Mouse (Mus musculus) cortical plate, adult 2 months (tissue): ENCODE data around the gene Smarcc1. TPM values are rescaled to one million over a fixed set of nuclear protein-coding genes. Genes with fewer than 3 reads are reported as not detected.
"Not testable (repeated sequence)": the region's sequence is repeated elsewhere in the genome, so short reads cannot be mapped to it uniquely, and the experiment has no call there.

ENCODE experiments used
- H3K27ac ChIP-seq: fragments of 200-500 bp; 2 replicates; pipeline ENCODE4 v1.5.1; 2012; ENCODE audit warnings: low read length, control low read depth, inconsistent platforms; ENCODE audit not compliant: insufficient read depth
- H3K4me1 ChIP-seq: fragments of 200-500 bp; 2 replicates; pipeline ENCODE4 v1.6.1; 2011; ENCODE audit warnings: low read length; ENCODE audit not compliant: control insufficient read depth, insufficient read depth
- H3K4me3 ChIP-seq: fragments of 200-500 bp; 2 replicates; pipeline ENCODE4 v1.5.1; 2011; ENCODE audit warnings: mild to moderate bottlenecking, low read length, control low read depth; ENCODE audit not compliant: insufficient read depth
- CTCF ChIP-seq: fragments of 200-500 bp; IDR thresholded peaks from 2 replicates; pipeline ENCODE4 v1.5.1; 2011; ENCODE audit warnings: mild to moderate bottlenecking, control low read depth, low read length; ENCODE audit not compliant: insufficient read depth; ENCODE audit errors: extremely low read depth
- POLR2A ChIP-seq: fragments of 200-500 bp; IDR thresholded peaks from 2 replicates; pipeline ENCODE4 v1.6.1; 2011; ENCODE audit warnings: mild to moderate bottlenecking, low read length, control low read depth; ENCODE audit not compliant: insufficient read depth; ENCODE audit errors: extremely low read depth
- polyA plus RNA-seq: library from polyadenylated mRNA; depleted of rRNA; stranded (reverse); fragments of >200 nt; gene quantifications from 2 replicates; pipeline ENCODE4 v1.2.3, GENCODE M21; 2012

The Smarcc1 gene
- polyA plus RNA-seq, 1 experiment, result 30.7 TPM

GRCm38 (mm10) chr9:110094761-110095160 is 22.7 kb upstream of the Smarcc1 start:
- no peak for TF ChIP-seq CTCF
- no peak for TF ChIP-seq POLR2A

GRCm38 (mm10) chr9:110097791-110098190 is 19.7 kb upstream of the Smarcc1 start:
- H3K4me3 ChIP-seq, result no peak overlapping the region
- TF ChIP-seq CTCF (no peak), POLR2A (no peak)
- no peak overlapping the region for H3K27ac ChIP-seq
- no peaks in the 10 kb centered on the region for H3K4me1 ChIP-seq

More at GRCm38 (mm10) chr9:110094761-110095160, 22.7 kb upstream of the Smarcc1 start:
- Histone ChIP-seq H3K4me3 (no peak overlapping the region), H3K27ac (no peak overlapping the region), H3K4me1 (no peaks in the 10 kb centered on the region)

- peak overlapping the region; percentile 67 for H3K4me3 ChIP-seq
- H3K27ac ChIP-seq, result no peak overlapping the region
- H3K4me1 ChIP-seq, result no peaks in the 10 kb centered on the region
- TF ChIP-seq POLR2A (no peak), CTCF (peak; percentile 87)
Observed at GRCm38 (mm10) chr9:110100627-110101600, 16.6 kb upstream of the Smarcc1 start.

- peak overlapping the region; percentile 86 for H3K4me3 ChIP-seq
- TF ChIP-seq POLR2A (no peak), CTCF (no peak)
- peaks cover 2% of the 10 kb centered on the region; the same call in 1 of the 2 replicates for H3K4me1 ChIP-seq
- no peak overlapping the region for H3K27ac ChIP-seq
Observed at GRCm38 (mm10) chr9:110116353-110116976, 1.0 kb upstream of the Smarcc1 start.

GRCm38 (mm10) chr9:110117779-110118139 is 251 bp downstream of the Smarcc1 start, which contains the start of gene Dhx30:
TSS of gene Dhx30 (minus strand) at chr9:110117830.
- H3K27ac ChIP-seq, result peak within 1 kb of the TSS; percentile 91
- H3K4me3 ChIP-seq, result peak within 1 kb of the TSS; percentile 86
- H3K4me1 ChIP-seq, result peaks cover 2% of the 10 kb centered on the region; the same call in 1 of the 2 replicates
- no peak for TF ChIP-seq CTCF
- TF ChIP-seq POLR2A, result no peak

- Histone ChIP-seq H3K4me3 (peak overlapping the region; percentile 86), H3K27ac (no peak overlapping the region), H3K4me1 (peaks cover 2% of the 10 kb centered on the region; the same call in 1 of the 2 replicates)
- TF ChIP-seq CTCF, result no peak
- TF ChIP-seq POLR2A, result no peak
Observed at GRCm38 (mm10) chr9:110118249-110118648, 741 bp downstream of the Smarcc1 start.

- Histone ChIP-seq H3K4me3 (no peak overlapping the region), H3K4me1 (peaks cover under 1% of the 10 kb centered on the region; the same call in 1 of the 2 replicates), H3K27ac (no peak overlapping the region)
- TF ChIP-seq POLR2A (no peak), CTCF (no peak)
Observed at GRCm38 (mm10) chr9:110121424-110121823, 3.9 kb downstream of the Smarcc1 start.

GRCm38 (mm10) chr9:110123322-110123721 is 5.8 kb downstream of the Smarcc1 start:
- TF ChIP-seq POLR2A (no peak), CTCF (no peak)
- Histone ChIP-seq H3K4me3 (no peak overlapping the region), H3K4me1 (no peaks in the 10 kb centered on the region; the same call in 1 of the 2 replicates), H3K27ac (no peak overlapping the region)

GRCm38 (mm10) chr9:110124008-110124540 is 6.6 kb downstream of the Smarcc1 start:
- H3K4me1 ChIP-seq, H3K27ac ChIP-seq, H3K4me3 ChIP-seq: not testable (repeated sequence)
